Mouse (Mus musculus): Measurements from ENCODE around the gene Snx29.

- TF ChIP-seq CTCF (IDR thresholded peaks at IDR 0.05; ENCODE audit: low read depth, low read length) (no peak), POLR2A (IDR thresholded peaks at IDR 0.05; ENCODE audit: extremely low read depth, insufficient read depth, low read length) (no peak)
These were observed 47.4 kb downstream of the Snx29 start for GRCm38 (mm10) chr16:11370132-11370544.
